In the genomic region with DNA sequence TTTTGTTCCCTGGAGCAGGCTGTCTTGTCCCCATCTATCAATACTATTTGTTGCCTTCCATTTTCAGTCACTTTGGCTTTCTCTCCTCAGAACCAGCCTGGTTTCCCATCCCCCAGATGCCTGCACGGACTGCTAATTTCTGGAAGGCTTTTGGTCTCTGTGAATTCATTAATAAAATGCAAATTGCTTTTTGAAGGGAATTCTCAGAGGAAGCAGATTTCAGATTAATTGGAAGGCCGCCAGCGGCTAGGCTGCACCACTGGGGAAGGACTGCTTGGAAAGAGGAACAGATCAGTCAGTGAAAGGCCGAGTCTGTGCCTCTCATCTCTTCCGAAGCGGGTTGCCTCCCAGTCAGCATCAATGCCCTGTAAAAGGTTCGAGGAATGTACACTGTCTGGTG, we compare ENCODE assay signal across 10 mouse cellular contexts.
A peak's percentile ranks its signal among the peaks of the same experiment; 100 is the strongest.
DNase-seq lines count a peak whose midpoint lies in the region.
"Had no signal": no experiment of that assay in that cellular context is flagged by ENCODE, and none has a peak within 500 bp of the region (broad histone marks: within the 10 kb centered on the region; RNA-seq: fewer than 3 reads in every experiment).

No protein-coding gene starts in this region.

- H3K27me3 ChIP-seq in forebrain, embryonic 10.5 days (ENCODE audit: poor library complexity, severe bottlenecking) = no peaks in the 10 kb centered on the region
- H3K27me3 ChIP-seq: heart, embryonic 15.5 days; liver, embryonic 15.5 days had no signal

- peak; percentile 20 to 22 for DNase-seq in left cerebral cortex, adult 18-20 months (ENCODE audit: low spot score in 2 of 2)
- DNase-seq in left cerebral cortex, adult 11 months (ENCODE audit: low spot score) = no peak
- DNase-seq in forebrain, embryonic 10.5 days (ENCODE audit: extremely low spot score, low spot score) = no peak
- peak; percentile 38 for DNase-seq in layer of hippocampus, adult 9-10 months (ENCODE audit: low spot score)
- DNase-seq in right cerebral cortex, postnatal 14 days = peak; percentile 34
- no peak for DNase-seq in urinary bladder, adult 18-20 months (ENCODE audit: low spot score in 2 of 2)
- DNase-seq in adrenal gland, adult 2 months = no peak
- no peak for DNase-seq in natural killer cell, adult 2 months (ENCODE audit: low spot score in 2 of 2)

- no peaks in the 10 kb centered on the region for H3K36me3 ChIP-seq in forebrain, embryonic 10.5 days (replicated peaks)
- H3K36me3 ChIP-seq: heart, embryonic 15.5 days; liver, embryonic 15.5 days had no signal

- no peaks in the 10 kb centered on the region for H3K9me3 ChIP-seq in forebrain, embryonic 10.5 days
- H3K9me3 ChIP-seq: heart, embryonic 15.5 days; liver, embryonic 15.5 days had no signal

- H3K4me1 ChIP-seq in forebrain, embryonic 10.5 days = peaks cover 8% of the 10 kb centered on the region; the same call in 1 of the 2 replicates
- H3K4me1 ChIP-seq: heart, embryonic 15.5 days; liver, embryonic 15.5 days had no signal

- no peak overlapping the region for H3K4me3 ChIP-seq in forebrain, embryonic 10.5 days
- H3K4me3 ChIP-seq: heart, embryonic 15.5 days; liver, embryonic 15.5 days had no signal

- 77% methylated on average over 7 of the region's 7 CpGs for WGBS in forebrain, embryonic 10.5 days

- 0 out of 2 replicates have a peak overlapping the region, but pooled peaks have one; percentile 4 for H3K27ac ChIP-seq in forebrain, embryonic 10.5 days
- H3K27ac ChIP-seq: heart, embryonic 15.5 days; liver, embryonic 15.5 days had no signal

Comparison
In these comparisons a context has a peak if more than half of its experiments do, and no peak if none do; other contexts are left out.
1. DNase-seq: peak in left cerebral cortex, adult 18-20 months (2 of 2), layer of hippocampus, adult 9-10 months (single experiment) and right cerebral cortex, postnatal 14 days (single experiment); none in left cerebral cortex, adult 11 months (single experiment), forebrain, embryonic 10.5 days (single experiment), urinary bladder, adult 18-20 months (0 of 2), adrenal gland, adult 2 months (single experiment) and natural killer cell, adult 2 months (0 of 2).